Mouse (Mus musculus) midbrain, embryonic 14.5 days (tissue): ENCODE results near the gene Cop1. TPM values are rescaled to one million over a fixed set of nuclear protein-coding genes. Genes with fewer than 3 reads are reported as not detected.

Source experiments
- ATAC-seq: fragments of 200-750 bp; cut with Nextera tagmentation; 2 replicates; pipeline ENCODE4 v1.8.0; 2017; ENCODE audit warnings: moderate number of reproducible peaks, moderate library complexity; ENCODE audit not compliant: low FRiP score, low TSS enrichment
- DNase-seq: peaks from one replicate; pipeline ENCODE4 v3.0.0-alpha.2; 2015
- H3K27ac ChIP-seq: fragments of 300-500 bp; sonication (generic); replicated peaks from 2 replicates; pipeline ENCODE4 v1.5.1; 2014; ENCODE audit warnings: mild to moderate bottlenecking, low read depth, low read length, moderate library complexity
- H3K27me3 ChIP-seq: fragments of 300-500 bp; sonication (generic); 2 replicates; pipeline ENCODE4 v1.6.1; 2014; ENCODE audit warnings: low read length, control low read depth, mixed read lengths; ENCODE audit not compliant: control insufficient read depth, insufficient read depth
- H3K36me3 ChIP-seq: fragments of 300-500 bp; sonication (generic); 2 replicates; pipeline ENCODE4 v1.6.1; 2014; ENCODE audit warnings: low read length, control low read depth; ENCODE audit not compliant: control insufficient read depth, insufficient read depth
- H3K4me1 ChIP-seq: fragments of 300-500 bp; sonication (generic); 2 replicates; pipeline ENCODE4 v1.6.1; 2014; ENCODE audit warnings: mild to moderate bottlenecking, antibody characterized with exemption, low read length, control low read depth; ENCODE audit not compliant: control insufficient read depth, insufficient read depth
- H3K4me2 ChIP-seq: fragments of 300-500 bp; sonication (generic); 2 replicates; pipeline ENCODE4 v1.6.1; 2014; ENCODE audit warnings: mild to moderate bottlenecking, low read length, moderate library complexity
- H3K4me3 ChIP-seq: fragments of 300-500 bp; sonication (generic); replicated peaks from 2 replicates; pipeline ENCODE4 v1.5.1; 2014; ENCODE audit warnings: low read depth, low read length
- H3K9ac ChIP-seq: fragments of 300-500 bp; sonication (generic); replicated peaks from 2 replicates; pipeline ENCODE4 v1.6.1; 2014; ENCODE audit warnings: mild to moderate bottlenecking, low read length, moderate library complexity
- H3K9me3 ChIP-seq: fragments of 300-500 bp; sonication (generic); 2 replicates; pipeline ENCODE4 v1.6.1; 2016; ENCODE audit warnings: low read length, control low read depth, mixed read lengths; ENCODE audit not compliant: control insufficient read depth
- WGBS: fragments of 180-500 bp; shearing (Covaris S2); extraction: QIAGEN DNeasy Blood & Tissue Kit; methylation state at CpG from one replicate; pipeline ENCODE4 v1.1.7; 2014; 5-methylcytosine and 5-hydroxymethylcytosine counted together
- polyA plus RNA-seq: library from polyadenylated mRNA; unstranded; fragments of >200 nt; fragmentation: Nextera tagmentation; extraction: Ambion mirVana; gene quantifications from 2 replicates; pipeline ENCODE4 v1.2.1, GENCODE M21; 2014

Gene Cop1
- polyA plus RNA-seq, 1 experiment from 2014 or later: 52.5 TPM

DNA sequence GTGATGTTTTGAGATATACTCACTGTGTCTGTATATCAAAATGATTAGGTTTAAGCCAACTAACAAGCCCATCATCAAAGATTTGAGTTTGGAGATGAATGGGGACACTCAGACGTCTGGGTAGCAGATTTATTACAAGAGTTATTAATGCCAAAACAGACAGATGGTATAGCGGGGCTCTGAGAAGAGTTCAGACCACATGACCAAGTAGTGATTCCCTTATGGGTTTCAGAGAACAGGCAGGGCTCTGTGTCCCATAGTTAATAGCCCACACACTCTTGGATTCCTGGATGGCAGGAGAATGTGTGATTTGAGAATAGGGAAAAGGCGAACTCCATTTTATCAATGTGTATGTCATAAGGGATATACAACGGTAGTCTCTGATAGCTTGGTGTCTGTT, 98.9 kb downstream of the Cop1 start:
- no peak overlapping the region for H3K9ac ChIP-seq
- H3K9me3 ChIP-seq: no peaks in the 10 kb centered on the region
- no peak overlapping the region for H3K4me3 ChIP-seq
- H3K4me2 ChIP-seq: no peak overlapping the region
- ATAC-seq: no peak
- DNase-seq: no peak
- 77% methylated on average over 4 of the region's 4 CpGs for WGBS
- no peak overlapping the region for H3K27ac ChIP-seq
- no peaks in the 10 kb centered on the region for H3K4me1 ChIP-seq
- H3K36me3 ChIP-seq: peaks cover 37% of the 10 kb centered on the region
- no peaks in the 10 kb centered on the region for H3K27me3 ChIP-seq

DNA sequence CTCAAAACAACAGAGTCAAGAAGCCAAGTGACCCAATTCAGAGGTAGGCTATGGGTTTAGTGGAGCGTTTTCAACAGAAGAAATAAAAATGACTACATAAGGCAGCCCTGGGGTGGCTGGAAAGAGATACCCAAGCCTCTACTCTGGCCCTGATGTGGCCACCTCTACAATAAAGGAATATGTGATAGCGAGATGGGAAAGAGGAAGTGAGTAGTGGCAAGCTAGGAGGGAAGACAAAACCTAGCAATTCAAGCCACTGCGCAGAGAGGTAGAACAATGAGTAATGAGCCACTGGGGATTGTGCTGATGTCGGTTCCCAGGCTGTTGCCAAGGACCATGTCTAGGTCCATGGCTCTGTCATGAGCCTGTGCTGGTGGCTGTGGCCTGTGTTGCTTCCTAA, 102.0 kb downstream of the Cop1 start:
- Histone ChIP-seq H3K9me3 (no peaks in the 10 kb centered on the region), H3K36me3 (peaks cover 32% of the 10 kb centered on the region), H3K9ac (no peak overlapping the region), H3K4me1 (no peaks in the 10 kb centered on the region), H3K4me2 (no peak overlapping the region), H3K4me3 (no peak overlapping the region), H3K27ac (no peak overlapping the region), H3K27me3 (no peaks in the 10 kb centered on the region)
- ATAC-seq: no peak
- 88% methylated on average over 4 of the region's 4 CpGs for WGBS
- DNase-seq: no peak

DNA sequence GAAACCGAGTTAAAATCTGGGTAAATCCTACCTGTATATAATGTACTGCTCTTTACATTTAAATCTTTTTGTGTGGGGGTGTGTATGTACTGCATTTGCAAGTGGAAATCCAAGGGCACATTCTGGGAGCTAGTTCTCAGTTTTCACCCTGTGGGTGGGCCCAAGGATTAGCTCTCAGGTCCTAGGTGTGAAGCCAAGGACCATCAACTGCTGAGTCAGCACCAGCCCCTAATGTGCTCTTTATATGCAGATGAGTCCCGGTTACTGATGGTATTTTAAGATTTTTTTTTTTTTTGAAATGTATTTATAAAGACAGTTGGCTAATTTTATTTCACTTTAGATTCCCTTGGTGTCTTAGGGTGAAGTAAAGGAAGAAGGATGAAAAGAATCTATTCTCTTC, 110.2 kb downstream of the Cop1 start:
- H3K36me3 ChIP-seq: peaks cover 42% of the 10 kb centered on the region
- H3K9me3 ChIP-seq: no peaks in the 10 kb centered on the region
- ATAC-seq: no peak
- H3K27me3 ChIP-seq: no peaks in the 10 kb centered on the region
- H3K27ac ChIP-seq: no peak overlapping the region
- no peak overlapping the region for H3K4me3 ChIP-seq
- no peak for DNase-seq
- H3K9ac ChIP-seq: no peak overlapping the region
- 83% methylated on average over 2 of the region's 2 CpGs for WGBS
- no peaks in the 10 kb centered on the region for H3K4me1 ChIP-seq
- no peak overlapping the region for H3K4me2 ChIP-seq

DNA sequence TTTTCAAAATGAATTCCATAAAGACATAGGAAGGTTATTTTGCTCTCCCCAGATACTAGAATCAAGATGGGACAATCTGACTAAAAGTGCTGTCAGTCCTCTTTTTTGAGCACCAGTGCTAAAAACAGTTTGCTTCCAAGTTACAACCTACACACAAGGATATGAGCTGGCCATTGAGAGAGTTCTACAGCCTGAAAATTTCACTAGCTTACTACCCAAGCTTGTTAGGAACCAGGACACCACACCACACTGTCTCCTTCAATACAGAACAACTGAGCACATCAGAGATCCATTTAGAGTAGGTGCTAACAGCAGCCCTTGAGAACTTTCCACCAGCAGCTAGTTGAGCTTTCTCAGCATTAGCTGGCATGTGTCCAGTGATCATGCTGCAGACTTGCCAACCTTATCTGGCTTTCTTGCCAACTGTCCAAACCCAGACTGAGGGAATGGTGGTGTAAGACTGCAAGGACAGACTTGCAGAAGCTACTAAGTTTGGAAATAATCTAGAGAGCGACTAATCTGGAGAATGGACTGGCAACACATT, 123.0 kb downstream of the Cop1 start:
- Histone ChIP-seq H3K4me1 (no peaks in the 10 kb centered on the region), H3K4me3 (no peak overlapping the region), H3K27me3 (no peaks in the 10 kb centered on the region), H3K9me3 (no peaks in the 10 kb centered on the region), H3K36me3 (peaks cover 18% of the 10 kb centered on the region), H3K9ac (no peak overlapping the region), H3K27ac (no peak overlapping the region), H3K4me2 (no peak overlapping the region)
- 100% methylated on average over 1 of the region's 1 CpGs for WGBS
- DNase-seq (no peak), ATAC-seq (no peak)

DNA sequence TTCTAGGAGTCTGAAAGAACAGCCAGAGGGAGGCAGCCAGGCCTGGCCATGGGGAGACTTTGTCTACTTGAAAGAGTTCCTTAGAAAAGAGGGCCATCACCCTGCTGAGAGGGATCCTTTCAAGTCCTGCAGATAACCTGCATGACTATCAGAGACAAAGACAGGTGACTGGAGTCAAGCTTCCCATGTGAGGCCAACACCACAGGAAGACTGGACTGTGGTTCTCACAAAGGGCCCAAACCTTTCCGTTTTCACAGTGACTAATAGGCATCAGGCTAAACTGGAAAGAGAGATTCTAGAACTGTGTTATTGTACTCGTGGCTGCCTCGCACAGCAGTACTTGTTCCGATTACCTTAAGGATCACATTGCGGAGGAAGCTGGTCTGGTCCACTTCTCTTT, 126.6 kb downstream of the Cop1 start:
- no peak overlapping the region for H3K9ac ChIP-seq

DNA sequence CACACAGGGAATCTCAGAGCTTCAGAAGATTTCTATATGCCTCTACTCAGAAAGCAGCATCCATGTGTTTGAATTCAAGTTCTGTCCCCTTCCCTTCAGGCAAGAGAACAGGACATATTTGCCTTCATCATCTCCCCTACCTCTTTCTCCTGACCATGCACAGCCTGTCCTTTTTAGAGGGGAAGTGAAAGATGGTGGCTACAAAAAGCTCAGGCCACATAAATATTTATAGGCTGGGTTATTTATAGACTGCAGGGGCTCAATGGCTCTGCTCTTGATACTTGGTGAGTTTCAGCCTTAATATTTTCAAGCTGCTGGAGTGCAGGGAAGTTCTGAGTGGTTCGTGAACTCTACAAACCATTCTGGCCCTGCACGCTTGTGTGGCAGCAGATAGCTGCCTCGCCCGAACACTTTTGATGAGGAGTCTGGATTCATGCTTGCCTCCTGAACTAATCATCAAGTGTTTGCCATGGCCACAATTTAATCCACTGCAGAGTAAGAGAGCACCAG, 139.8 kb downstream of the Cop1 start:
- Histone ChIP-seq H3K4me3 (no peak overlapping the region), H3K27ac (no peak overlapping the region), H3K27me3 (no peaks in the 10 kb centered on the region), H3K4me2 (no peak overlapping the region), H3K9ac (no peak overlapping the region), H3K4me1 (no peaks in the 10 kb centered on the region), H3K36me3 (no peaks in the 10 kb centered on the region), H3K9me3 (no peaks in the 10 kb centered on the region)
- DNase-seq: no peak
- WGBS: 85% methylated on average over 4 of the region's 4 CpGs
- ATAC-seq: no peak

More for the DNA sequence above, 126.6 kb downstream of the Cop1 start:
- Histone ChIP-seq H3K4me1 (no peaks in the 10 kb centered on the region), H3K4me2 (no peak overlapping the region), H3K27me3 (no peaks in the 10 kb centered on the region), H3K4me3 (no peak overlapping the region), H3K36me3 (0 out of 2 replicates have a peak, but pooled peaks cover 6% of the 10 kb centered on the region), H3K9me3 (no peaks in the 10 kb centered on the region), H3K27ac (no peak overlapping the region)
- ATAC-seq (no peak), DNase-seq (no peak)
- 67% methylated on average over 5 of the region's 5 CpGs for WGBS

DNA sequence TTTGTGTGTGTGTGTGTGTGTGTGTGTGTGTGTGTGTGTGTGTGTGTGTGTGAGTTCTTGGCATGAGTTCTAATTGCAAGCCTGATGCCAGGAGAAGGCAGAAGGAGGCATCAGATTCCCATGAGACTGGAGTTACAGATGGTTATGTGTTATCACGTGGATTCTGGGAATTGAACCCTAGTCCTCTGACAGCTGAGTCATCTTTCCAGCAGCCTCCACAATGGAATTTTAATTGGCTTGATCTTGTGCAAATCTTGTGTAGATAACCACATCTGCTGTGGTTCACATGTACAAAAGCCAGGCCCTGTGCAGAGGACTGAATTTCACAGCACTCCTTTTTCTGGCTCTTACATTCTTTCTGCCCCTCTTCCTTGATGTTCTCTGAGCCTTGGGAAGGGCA, 150.1 kb downstream of the Cop1 start:
- Histone ChIP-seq H3K4me1 (no peaks in the 10 kb centered on the region), H3K4me3 (no peak overlapping the region), H3K27me3 (no peaks in the 10 kb centered on the region), H3K4me2 (no peak overlapping the region), H3K36me3 (no peaks in the 10 kb centered on the region), H3K9me3 (no peaks in the 10 kb centered on the region), H3K9ac (no peak overlapping the region), H3K27ac (no peak overlapping the region)
- WGBS: 73% methylated on average over 1 of the region's 1 CpGs
- ATAC-seq: no peak
- DNase-seq: no peak

DNA sequence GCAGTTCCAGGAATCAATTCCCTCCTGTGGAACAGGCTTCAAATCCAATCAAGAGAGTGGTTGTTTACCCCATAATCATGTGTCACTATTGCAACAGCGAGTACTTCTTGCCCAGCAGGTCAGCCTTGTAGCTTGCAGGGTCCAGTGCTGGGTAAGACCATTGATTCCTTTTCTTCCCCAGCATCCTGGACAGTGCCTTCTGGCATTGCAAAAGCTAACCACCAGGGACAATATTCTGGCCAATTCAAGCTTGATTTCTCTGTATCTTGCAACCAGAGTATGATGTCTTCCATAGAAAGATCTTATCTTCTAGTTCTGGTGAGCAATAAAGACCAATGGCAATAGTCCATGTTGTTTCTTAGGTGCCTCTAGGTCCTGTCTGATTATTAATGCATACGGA, 150.8 kb downstream of the Cop1 start:
- H3K27ac ChIP-seq: no peak overlapping the region
- WGBS: 89% methylated on average over 2 of the region's 2 CpGs
- H3K9ac ChIP-seq: no peak overlapping the region
- H3K4me3 ChIP-seq: no peak overlapping the region
- ATAC-seq (no peak), DNase-seq (no peak)
- no peak overlapping the region for H3K4me2 ChIP-seq
- H3K36me3 ChIP-seq: no peaks in the 10 kb centered on the region
- no peaks in the 10 kb centered on the region for H3K27me3 ChIP-seq
- no peaks in the 10 kb centered on the region for H3K9me3 ChIP-seq
- H3K4me1 ChIP-seq: no peaks in the 10 kb centered on the region

DNA sequence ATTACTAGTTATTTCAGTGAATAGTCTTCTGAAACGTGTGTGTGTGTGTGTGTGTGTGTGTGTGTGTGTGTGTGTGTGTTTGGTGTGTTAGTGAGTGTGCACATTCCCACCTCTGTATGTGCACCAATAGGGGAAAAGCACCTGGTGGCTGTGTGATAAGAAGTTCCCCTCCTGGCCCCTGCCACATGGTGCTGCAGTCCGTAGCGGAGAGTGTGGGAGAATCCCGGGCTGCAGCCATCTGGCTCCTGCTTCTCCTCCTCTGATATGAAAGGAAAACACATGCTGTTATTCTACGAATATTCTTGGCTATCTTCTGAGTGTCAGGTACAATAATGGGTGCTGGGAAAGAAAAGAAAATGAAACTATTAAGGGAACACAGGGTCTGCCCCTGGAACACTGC, 154.3 kb downstream of the Cop1 start:
- DNase-seq (no peak), ATAC-seq (no peak)
- no peaks in the 10 kb centered on the region for H3K36me3 ChIP-seq

More for the DNA sequence above, 154.3 kb downstream of the Cop1 start:
- H3K4me2 ChIP-seq: no peak overlapping the region
- H3K4me1 ChIP-seq: no peaks in the 10 kb centered on the region; the same call in 1 of the 2 replicates
- no peak overlapping the region for H3K9ac ChIP-seq
- H3K4me3 ChIP-seq: no peak overlapping the region
- no peaks in the 10 kb centered on the region for H3K9me3 ChIP-seq
- whole genome bisulfite sequencing: 62% methylated on average over 5 of the region's 5 CpGs
- H3K27me3 ChIP-seq: no peaks in the 10 kb centered on the region
- no peak overlapping the region for H3K27ac ChIP-seq
